Mouse (Mus musculus): ENCODE measurements at regions not wholly inside any gene's neighbourhood (a gene's known extent, or its start where the extent isn't known, plus 50 kb on each side); places are given as distances from the start of the nearest gene placed in this dataset.

GRCm38 (mm10) chr13:101866843-101867242, 98.8 kb upstream of the Pik3r1 start:
- no peak for TF ChIP-seq CTCF (conservative IDR thresholded peaks at IDR 0.05; ENCODE audit: low read length)
- TF ChIP-seq POU5F1 (IDR thresholded peaks at IDR 0.05; ENCODE audit: borderline replicate concordance, low read length) = no peak
- no peak for TF ChIP-seq NANOG (IDR thresholded peaks at IDR 0.05; ENCODE audit: borderline replicate concordance, low read length)

All from E14TG2a.4 (cell line).